Mouse (Mus musculus): ENCODE measurements around the gene Atp8b4.

The Atp8b4 gene

DNA sequence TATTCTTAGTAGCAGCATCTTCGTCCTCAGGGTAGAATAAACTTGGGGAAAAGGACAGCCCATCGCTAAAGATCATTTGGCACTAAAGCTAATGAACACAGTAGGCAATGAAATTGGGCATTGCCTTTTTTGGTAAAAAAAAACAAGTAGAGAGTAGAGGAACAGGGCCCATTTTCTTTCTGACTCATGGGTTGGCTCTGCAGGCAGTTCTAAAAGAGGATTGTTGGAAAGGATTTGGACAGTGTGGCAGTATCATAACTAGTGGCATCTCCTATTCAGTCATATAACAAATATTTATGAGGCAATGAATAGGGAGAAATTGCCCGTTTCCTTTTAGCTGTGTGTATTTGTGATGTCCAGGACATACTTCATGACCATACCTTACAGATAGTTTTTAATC, 217.4 kb downstream of the Atp8b4 start:
- peak; percentile 16 for DNase-seq

DNA sequence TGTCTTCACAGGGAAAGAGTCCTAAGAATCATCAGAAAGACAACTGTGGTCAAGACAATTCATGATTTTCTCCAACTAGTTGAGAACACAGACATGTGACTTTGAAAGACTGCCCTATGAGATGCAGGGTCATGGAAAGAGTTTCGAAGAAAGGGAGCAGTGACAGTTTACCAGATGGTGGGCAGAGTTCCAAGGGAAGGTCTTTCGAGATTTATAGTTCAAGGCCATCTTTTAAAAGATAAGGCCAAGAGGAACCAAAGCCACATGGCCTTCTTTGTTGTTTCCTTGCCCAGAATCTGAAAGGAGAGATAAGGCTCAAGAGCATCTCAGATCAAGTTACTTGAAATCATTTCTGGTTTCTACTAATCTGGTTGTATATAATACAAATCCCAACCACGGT, 225.0 kb downstream of the Atp8b4 start:
- DNase-seq = no peak

DNA sequence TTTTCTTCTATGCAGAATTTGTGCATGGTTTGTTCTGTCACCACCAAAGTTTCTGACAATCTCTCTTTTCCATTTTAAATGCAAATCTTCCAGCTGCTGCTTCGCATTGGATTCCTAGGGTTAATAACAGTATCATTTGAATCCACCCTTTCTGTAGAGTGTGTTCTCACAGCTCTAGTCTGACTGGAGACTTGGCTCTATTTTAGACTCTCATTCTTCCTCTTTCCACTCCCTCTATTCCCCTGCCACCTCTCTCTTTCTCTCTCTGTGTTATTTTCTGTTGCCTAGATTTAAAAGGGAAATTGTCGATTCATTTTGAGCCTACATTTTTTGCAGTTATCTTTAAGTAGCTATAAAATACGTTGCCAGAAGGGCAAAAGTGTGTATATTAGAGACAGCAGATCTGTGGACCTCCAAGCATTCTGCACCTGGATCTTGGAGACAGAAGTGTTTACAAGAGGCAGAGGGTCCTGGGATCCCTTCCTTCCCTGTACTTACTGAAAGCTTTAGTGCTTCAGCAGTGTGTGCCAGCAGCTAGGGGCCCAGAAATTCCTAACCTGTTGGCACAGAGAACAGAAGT, 225.6 kb downstream of the Atp8b4 start:
- DNase-seq = no peak

DNA sequence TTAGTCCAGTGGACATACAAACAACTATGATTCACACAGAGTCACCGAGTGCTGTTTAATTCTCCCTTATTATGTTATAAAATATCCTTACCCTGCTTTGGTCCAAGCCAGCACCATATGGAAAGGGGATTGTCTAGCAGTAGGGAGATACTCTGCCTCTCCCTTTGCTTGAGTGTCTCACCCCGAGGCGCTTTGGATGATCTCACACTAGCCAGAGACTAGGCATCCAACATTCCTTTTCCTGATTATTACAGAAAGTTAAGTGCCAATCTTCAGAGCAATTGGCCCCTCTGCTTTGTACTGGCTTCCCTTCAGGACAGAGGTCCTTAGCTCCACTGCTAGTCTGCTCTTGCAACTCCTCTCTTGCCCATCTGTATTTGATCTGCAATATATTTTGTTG, 226.2 kb downstream of the Atp8b4 start:
- DNase-seq = no peak

All from lung, postnatal 10 days (tissue).